Mouse (Mus musculus) hindbrain, embryonic 16.5 days (tissue): ENCODE measurements at regions not wholly inside any gene's neighbourhood (a gene's known extent, or its start where the extent isn't known, plus 50 kb on each side); places are given as distances from the start of the nearest gene placed in this dataset.

Experiments used
- ATAC-seq: fragments of 200-750 bp; cut with Nextera tagmentation; 2 replicates; pipeline ENCODE4 v1.8.0; 2017; ENCODE audit warnings: moderate TSS enrichment, moderate library complexity
- H3K27ac ChIP-seq: fragments of 300-500 bp; sonication (generic); 2 replicates; pipeline ENCODE4 v1.5.1; 2014; ENCODE audit warnings: low read depth, mild to moderate bottlenecking, control low read depth, low read length, moderate library complexity
- H3K27me3 ChIP-seq: fragments of 300-500 bp; sonication (generic); replicated peaks from 2 replicates; pipeline ENCODE4 v1.6.1; 2014; ENCODE audit warnings: low read length; ENCODE audit not compliant: control insufficient read depth, insufficient read depth
- H3K36me3 ChIP-seq: fragments of 300-500 bp; sonication (generic); 2 replicates; pipeline ENCODE4 v1.6.1; 2014; ENCODE audit warnings: mild to moderate bottlenecking, low read length, moderate library complexity, mixed read lengths; ENCODE audit not compliant: control insufficient read depth, insufficient read depth
- H3K4me1 ChIP-seq: fragments of 300-500 bp; sonication (generic); 2 replicates; pipeline ENCODE4 v1.6.1; 2014; ENCODE audit warnings: low read depth, low read length; ENCODE audit not compliant: control insufficient read depth, insufficient read depth
- H3K4me2 ChIP-seq: fragments of 300-500 bp; sonication (generic); 2 replicates; pipeline ENCODE4 v1.6.1; 2014; ENCODE audit warnings: mild to moderate bottlenecking, low read length, control low read depth, moderate library complexity
- H3K4me3 ChIP-seq: fragments of 300-500 bp; sonication (generic); 2 replicates; pipeline ENCODE4 v1.5.1; 2014; ENCODE audit warnings: mild to moderate bottlenecking, low read length, control low read depth, moderate library complexity
- H3K9ac ChIP-seq: fragments of 300-500 bp; sonication (generic); 2 replicates; pipeline ENCODE4 v1.6.1; 2014; ENCODE audit warnings: low read depth, mild to moderate bottlenecking, control low read depth, low read length, moderate library complexity
- H3K9me3 ChIP-seq: fragments of 300-500 bp; sonication (generic); 2 replicates; pipeline ENCODE4 v1.6.1; 2014; ENCODE audit warnings: mild to moderate bottlenecking, low read length, moderate library complexity; ENCODE audit not compliant: control insufficient read depth
- WGBS: fragments of 180-500 bp; shearing (Covaris S2); extraction: QIAGEN DNeasy Blood & Tissue Kit; methylation state at CpG from one replicate; pipeline ENCODE4 v1.1.7; 2014; 5-methylcytosine and 5-hydroxymethylcytosine counted together

DNA sequence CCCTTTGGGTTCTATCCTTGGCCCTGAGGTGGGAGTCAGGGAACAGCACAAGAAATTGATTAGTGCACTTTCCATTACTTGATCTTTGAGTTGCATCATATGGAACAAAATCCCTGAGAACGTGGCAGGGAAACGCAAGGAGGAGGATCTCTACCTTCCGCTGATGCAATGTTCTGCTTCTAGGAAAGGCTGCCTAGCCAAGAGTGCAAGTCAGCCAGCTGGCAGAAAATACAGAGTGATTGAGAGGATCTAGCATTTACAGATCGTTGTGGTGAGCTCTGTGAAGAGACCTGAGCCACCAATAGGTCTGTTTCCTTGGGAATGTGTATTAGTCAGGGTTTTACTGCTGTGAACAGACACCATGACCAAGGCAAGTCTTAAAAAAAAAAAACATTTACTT, 108.8 kb downstream of the Zfp330 start:
- Histone ChIP-seq H3K4me1 (no peaks in the 10 kb centered on the region), H3K4me3 (no peak overlapping the region), H3K9me3 (no peaks in the 10 kb centered on the region), H3K4me2 (no peak overlapping the region), H3K9ac (no peak overlapping the region), H3K27ac (no peak overlapping the region), H3K27me3 (no peaks in the 10 kb centered on the region), H3K36me3 (no peaks in the 10 kb centered on the region)
- 93% methylated on average over 4 of the region's 4 CpGs for WGBS
- no peak for ATAC-seq

DNA sequence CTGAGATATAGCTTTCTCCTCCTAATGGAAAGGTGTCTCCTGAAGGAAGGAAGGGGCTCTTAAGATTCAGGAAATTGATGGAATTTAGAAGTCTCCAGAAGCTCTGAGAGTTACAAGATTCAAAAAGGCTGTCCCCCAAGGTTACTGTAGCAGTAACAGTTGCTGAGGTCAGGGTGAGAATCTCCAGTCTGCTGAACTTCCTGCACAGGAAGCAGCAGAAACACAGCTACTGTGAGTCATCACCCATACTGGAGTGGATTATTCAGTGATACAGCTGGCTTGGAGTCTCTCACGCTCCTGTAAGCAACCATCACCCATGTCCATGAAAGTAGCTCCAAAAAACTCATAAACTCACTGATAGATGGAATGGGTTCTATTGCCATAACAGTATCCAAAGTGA, 133.5 kb downstream of the Zfp330 start:
- no peak for ATAC-seq
- H3K4me3 ChIP-seq: no peak overlapping the region
- H3K27me3 ChIP-seq: no peaks in the 10 kb centered on the region
- no peak overlapping the region for H3K4me2 ChIP-seq
- H3K9ac ChIP-seq: no peak overlapping the region
- H3K9me3 ChIP-seq: no peaks in the 10 kb centered on the region
- no peaks in the 10 kb centered on the region for H3K4me1 ChIP-seq
- no peak overlapping the region for H3K27ac ChIP-seq
- no peaks in the 10 kb centered on the region for H3K36me3 ChIP-seq
- 83% methylated on average over 1 of the region's 1 CpGs for WGBS

DNA sequence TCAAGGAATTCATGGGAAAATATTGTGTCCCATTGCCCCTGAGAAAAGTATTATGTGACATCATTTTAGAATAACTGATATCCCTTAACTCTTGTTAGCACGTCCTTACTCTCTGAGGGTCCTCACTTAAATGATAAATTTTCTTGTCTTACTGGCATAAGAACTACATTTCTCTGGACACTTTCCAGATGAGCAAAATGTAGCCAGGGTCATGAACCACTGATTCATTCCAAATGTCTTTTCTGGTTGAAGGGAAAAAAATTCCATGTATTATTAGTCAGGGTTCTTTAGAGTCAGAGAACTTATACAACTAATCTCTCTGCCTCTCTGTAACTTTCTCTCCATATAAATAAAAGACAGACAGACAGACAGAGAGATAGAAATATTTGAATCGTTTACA, 143.5 kb downstream of the Zfp330 start:
- 82% methylated on average over 2 of the region's 2 CpGs for WGBS
- Histone ChIP-seq H3K27me3 (no peaks in the 10 kb centered on the region), H3K36me3 (no peaks in the 10 kb centered on the region), H3K9me3 (no peaks in the 10 kb centered on the region), H3K4me2 (no peak overlapping the region), H3K4me3 (no peak overlapping the region), H3K27ac (no peak overlapping the region), H3K4me1 (no peaks in the 10 kb centered on the region), H3K9ac (no peak overlapping the region)
- no peak for ATAC-seq

DNA sequence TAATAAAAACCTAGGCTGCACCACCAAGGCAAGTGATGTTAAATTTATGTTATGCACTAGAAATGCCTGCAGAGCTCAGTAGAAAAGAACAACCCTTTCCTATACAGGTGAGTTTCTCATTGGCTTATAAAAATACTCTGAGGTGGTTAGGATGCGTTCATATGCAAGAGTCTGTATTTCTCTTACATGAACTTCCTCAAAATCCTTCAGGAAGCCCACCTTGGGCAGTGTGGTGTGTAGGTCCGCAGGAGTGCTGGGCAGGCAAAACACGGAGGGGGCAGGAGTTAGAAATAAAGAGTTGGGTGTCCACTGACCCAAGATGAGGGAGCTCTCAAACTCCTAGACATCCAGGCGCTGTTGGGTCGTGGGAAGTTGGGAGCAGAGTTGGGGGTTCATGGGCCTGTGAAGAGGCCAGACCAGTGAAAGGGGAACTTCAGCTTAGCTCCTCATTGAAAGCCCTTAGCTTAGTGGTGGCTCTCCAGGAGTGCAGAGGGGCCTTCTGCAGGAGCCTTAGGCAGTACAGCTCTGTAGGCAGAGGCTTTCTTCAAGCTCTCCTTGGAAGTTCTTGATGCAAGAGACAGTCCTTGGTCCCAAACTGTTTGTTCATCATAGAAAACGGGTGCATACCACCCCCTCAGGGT, 150.0 kb downstream of the Zfp330 start:
- ATAC-seq: no peak
- 91% methylated on average over 6 of the region's 6 CpGs for WGBS

DNA sequence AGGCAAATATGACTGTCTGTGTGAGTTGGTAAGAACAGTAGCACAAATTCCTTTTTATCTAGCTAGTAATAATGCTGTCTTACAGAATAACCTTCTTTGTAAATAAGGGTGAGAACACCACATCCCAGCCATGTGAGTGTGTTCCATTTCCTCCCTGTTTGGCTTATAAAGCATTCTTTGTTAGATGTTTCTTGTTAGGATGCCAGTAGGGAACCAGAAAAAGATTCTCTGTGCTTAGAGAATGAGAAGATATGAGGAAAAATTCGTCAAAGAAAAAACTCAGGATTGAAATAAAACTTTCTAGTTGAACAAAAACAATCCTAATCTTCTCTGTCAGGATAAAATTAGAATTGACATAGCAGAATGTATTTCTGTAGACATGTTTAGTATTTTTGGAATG, 155.3 kb downstream of the Zfp330 start:
- H3K27me3 ChIP-seq: no peaks in the 10 kb centered on the region
- no peaks in the 10 kb centered on the region for H3K36me3 ChIP-seq
- no peak overlapping the region for H3K9ac ChIP-seq
- no peak overlapping the region for H3K4me2 ChIP-seq
- no peak for ATAC-seq
- WGBS: 45% methylated on average over 1 of the region's 1 CpGs
- no peak overlapping the region for H3K4me3 ChIP-seq
- no peaks in the 10 kb centered on the region for H3K9me3 ChIP-seq
- no peaks in the 10 kb centered on the region for H3K4me1 ChIP-seq
- no peak overlapping the region for H3K27ac ChIP-seq

More for the DNA sequence above, 150.0 kb downstream of the Zfp330 start:
- H3K27ac ChIP-seq: no peak overlapping the region
- no peaks in the 10 kb centered on the region for H3K9me3 ChIP-seq
- H3K4me2 ChIP-seq: no peak overlapping the region
- H3K36me3 ChIP-seq: no peaks in the 10 kb centered on the region
- H3K9ac ChIP-seq: no peak overlapping the region
- H3K4me1 ChIP-seq: no peaks in the 10 kb centered on the region
- H3K27me3 ChIP-seq: no peaks in the 10 kb centered on the region
- H3K4me3 ChIP-seq: no peak overlapping the region

DNA sequence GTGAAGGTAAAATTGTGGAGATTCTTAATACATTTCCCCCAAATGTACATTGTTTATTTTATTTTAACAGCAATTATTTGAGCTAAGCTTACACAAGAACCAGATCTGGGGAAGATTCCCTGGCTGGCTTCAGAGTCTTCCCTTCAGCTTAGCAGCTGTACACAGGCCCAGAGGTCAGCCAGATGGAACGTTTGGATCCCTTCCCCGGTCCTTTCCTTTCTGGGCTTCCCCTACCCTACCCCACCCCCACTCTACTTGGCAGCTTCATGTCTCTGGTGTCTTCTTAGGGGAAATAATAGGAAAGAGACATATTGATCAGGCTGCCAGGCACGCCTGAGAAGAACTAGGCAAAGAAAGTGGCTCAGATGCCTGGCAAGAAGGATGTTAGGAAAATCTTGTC, 172.4 kb downstream of the Zfp330 start:
- Histone ChIP-seq H3K4me2 (no peak overlapping the region), H3K27ac (no peak overlapping the region), H3K36me3 (no peaks in the 10 kb centered on the region), H3K4me1 (no peaks in the 10 kb centered on the region), H3K4me3 (no peak overlapping the region), H3K9ac (no peak overlapping the region), H3K9me3 (no peaks in the 10 kb centered on the region), H3K27me3 (no peaks in the 10 kb centered on the region)
- WGBS: 41% methylated on average over 3 of the region's 3 CpGs
- peak; percentile 82 for ATAC-seq

DNA sequence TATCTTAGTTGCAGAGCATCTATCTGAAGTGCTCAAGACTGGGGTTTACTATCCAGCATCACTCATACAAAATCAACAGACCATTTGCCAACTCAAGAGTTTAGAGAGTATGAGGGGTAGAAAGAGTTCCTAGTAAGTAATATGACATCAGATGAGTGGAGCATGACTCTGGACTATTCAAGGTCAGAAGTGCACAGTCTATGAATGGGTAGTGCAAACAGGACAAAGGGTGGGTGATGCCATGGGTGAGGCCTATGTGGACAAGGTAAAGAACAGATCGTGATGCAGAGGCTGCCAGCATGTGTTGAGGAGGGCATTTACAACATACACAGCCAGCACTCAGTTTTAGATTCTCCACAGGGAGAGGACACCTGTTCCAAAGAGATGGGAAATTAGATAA, 170.4 kb upstream of the Il15 start:
- no peak overlapping the region for H3K4me2 ChIP-seq
- no peaks in the 10 kb centered on the region for H3K36me3 ChIP-seq
- no peaks in the 10 kb centered on the region for H3K9me3 ChIP-seq
- 75% methylated on average over 1 of the region's 1 CpGs for WGBS
- no peak overlapping the region for H3K4me3 ChIP-seq
- no peaks in the 10 kb centered on the region for H3K4me1 ChIP-seq
- H3K27me3 ChIP-seq: no peaks in the 10 kb centered on the region
- H3K27ac ChIP-seq: no peak overlapping the region
- no peak overlapping the region for H3K9ac ChIP-seq
- no peak for ATAC-seq

DNA sequence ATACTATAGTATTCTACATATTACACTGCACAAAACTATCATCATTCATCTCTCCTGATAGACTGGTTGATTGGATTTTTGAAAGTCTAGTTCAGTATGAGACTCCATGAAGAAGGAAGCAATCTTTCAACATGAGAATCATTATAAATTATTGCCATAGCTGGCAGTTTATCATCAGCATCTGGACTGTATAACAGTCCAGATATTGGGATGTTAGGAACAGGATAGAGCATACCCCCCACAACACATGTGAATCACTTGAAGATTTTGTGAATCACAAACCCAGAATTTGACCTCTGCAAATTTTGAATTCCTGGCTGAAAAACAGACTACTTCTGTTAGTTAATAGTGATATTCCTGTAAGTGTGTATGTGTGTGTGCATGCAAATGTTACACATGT, 135.1 kb upstream of the Il15 start:
- Histone ChIP-seq H3K4me1 (no peaks in the 10 kb centered on the region), H3K9me3 (no peaks in the 10 kb centered on the region), H3K27me3 (no peaks in the 10 kb centered on the region), H3K4me3 (no peak overlapping the region), H3K4me2 (no peak overlapping the region), H3K27ac (no peak overlapping the region), H3K36me3 (no peaks in the 10 kb centered on the region), H3K9ac (no peak overlapping the region)
- no peak for ATAC-seq

DNA sequence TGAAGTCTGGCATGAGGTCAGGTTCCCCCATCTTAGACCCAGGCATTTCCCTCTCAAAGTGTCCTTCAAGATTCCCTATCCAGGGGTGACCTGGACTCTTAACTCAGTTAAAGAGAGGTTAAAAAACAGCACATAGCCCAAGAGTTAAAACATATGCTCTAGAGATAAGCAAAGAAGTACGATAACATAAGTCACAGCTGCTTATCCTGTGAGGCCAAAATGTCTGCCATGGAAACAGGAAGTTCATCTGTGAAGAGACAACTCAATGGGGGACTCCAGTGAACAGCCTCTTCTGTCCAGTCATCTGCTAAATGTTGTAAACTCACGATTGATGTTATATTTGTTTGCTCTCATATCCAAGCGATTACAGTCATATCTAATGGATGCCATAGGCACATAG, 126.1 kb upstream of the Il15 start:
- no peaks in the 10 kb centered on the region for H3K9me3 ChIP-seq
- H3K4me3 ChIP-seq: no peak overlapping the region

DNA sequence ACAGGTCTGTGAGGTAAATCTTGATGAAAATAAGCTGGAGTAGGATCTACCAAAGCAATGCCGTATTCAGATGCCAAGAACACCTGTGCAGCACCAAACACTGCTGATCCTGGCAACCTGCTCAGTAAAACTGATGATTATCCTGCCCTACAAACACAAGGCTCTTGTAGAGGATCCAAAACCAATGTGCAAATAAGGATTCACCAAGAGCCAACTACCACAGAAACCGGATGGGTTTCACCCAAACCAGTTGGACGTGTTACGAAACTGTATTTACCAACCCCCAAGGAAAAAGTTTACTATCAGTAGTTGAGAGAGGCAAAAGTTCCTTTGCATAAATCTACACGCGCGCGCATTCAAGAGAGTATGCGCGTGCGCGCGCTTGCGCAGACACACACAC, 120.8 kb upstream of the Il15 start:
- H3K27ac ChIP-seq: no peak overlapping the region
- H3K4me3 ChIP-seq: no peak overlapping the region
- no peak overlapping the region for H3K9ac ChIP-seq
- H3K36me3 ChIP-seq: no peaks in the 10 kb centered on the region
- H3K4me1 ChIP-seq: no peaks in the 10 kb centered on the region
- 98% methylated on average over 14 of the region's 14 CpGs for WGBS
- no peak overlapping the region for H3K4me2 ChIP-seq
- no peaks in the 10 kb centered on the region for H3K9me3 ChIP-seq
- ATAC-seq: no peak
- H3K27me3 ChIP-seq: no peaks in the 10 kb centered on the region

More for the DNA sequence above, 126.1 kb upstream of the Il15 start:
- H3K27me3 ChIP-seq: no peaks in the 10 kb centered on the region
- no peak overlapping the region for H3K27ac ChIP-seq
- ATAC-seq: no peak
- no peaks in the 10 kb centered on the region for H3K36me3 ChIP-seq
- no peak overlapping the region for H3K9ac ChIP-seq
- no peaks in the 10 kb centered on the region for H3K4me1 ChIP-seq
- WGBS: 84% methylated on average over 3 of the region's 3 CpGs
- no peak overlapping the region for H3K4me2 ChIP-seq
